Mouse (Mus musculus): ENCODE measurements at regions not wholly inside any gene's neighbourhood (a gene's known extent, or its start where the extent isn't known, plus 50 kb on each side); places are given as distances from the start of the nearest gene placed in this dataset.

DNA sequence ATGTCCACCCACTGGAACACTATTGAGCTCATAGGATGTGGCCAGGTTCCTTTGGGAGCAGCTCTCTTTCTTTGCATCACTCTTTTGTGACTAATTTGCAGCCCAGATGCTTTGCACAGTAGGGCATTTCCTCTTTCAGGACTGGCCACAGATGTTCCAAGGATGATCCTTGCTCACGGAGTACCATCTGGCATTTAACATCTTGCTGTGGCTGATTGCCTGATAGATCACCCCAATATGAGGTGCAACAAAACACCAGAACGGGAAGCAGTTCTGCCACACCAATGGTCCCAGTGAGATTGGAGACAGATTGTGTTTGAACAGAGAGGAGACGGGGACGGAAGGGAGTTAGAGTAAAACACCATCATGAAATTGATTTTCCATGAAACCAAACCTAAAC lies 423.0 kb downstream of the Rwdd3 start:
- no peak for DNase-seq

DNA sequence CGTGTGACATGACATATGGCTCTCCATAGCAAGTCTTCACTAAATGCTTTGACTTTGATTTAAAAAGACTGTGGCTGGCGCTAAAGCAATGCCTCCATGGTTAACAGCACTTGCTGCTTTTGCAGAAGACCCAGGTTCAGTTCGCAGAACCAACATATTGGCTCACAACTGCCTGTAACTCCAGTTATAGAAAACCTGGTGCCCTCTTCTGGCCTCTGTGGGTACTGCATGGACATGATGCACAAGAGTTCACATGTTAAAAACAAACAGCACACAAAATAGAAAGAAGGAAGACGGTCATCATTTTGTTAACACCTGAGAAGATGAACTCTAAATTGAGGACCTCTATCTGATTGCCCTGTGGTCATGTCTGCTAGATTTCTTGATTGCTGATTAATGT lies 423.8 kb downstream of the Rwdd3 start:
- peak; percentile 24 for DNase-seq

DNA sequence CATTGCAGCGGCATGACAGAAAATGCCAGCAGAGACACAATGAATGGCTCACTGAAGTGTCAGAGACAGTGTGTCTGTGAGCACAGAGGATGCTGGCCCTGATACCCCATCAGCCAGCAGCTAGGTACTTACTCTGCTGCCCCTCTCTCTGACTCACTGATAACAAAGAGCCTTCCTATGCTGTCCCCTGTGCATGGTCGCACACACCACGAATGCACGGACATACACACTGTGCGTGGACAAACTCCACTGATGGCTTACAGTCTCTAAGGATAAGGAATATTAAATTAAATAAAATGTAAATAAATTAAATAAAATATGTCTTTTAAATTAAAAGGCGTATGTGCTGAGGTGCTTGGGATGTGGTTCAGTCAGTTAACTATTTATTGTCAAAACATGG lies 438.2 kb downstream of the Rwdd3 start:
- DNase-seq: no peak

DNA sequence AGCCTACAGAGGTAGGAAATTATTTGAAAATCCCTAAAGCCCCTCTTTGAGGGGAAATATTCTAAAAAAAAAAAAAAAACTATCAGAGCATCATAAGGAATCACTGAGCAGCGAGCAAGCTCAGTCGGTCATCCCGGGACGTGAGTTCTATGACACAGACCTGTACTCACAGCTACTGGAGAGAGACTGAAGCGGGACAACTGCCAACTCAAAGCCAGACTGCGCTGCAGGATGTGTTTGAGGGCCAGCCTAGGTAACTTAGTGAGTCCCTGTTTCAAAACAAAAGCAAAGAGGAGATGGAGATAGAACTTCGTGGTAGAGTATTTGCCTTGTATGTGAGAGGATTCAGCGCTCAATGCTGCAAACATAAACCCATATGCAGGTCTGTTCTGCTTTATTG lies 439.1 kb downstream of the Rwdd3 start:
- no peak for DNase-seq

DNA sequence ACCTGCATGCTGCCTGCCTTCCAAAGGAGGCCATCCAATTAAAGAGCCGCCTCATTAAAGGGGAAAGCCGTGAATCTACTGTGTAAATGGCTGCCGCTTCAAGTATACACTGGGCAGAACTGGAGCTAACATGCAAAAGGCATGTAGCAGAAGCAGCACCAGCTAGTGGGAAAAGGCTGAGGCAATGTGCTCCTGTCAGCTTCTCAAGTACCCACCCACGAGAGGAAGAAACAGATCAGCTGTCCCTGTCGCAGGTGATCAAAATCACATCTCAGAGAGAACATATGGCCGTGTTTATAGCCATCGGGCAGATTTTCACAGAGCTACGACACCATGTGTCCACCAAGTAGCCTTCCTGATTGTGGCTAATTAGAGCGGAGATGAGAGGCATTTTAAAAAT lies 440.2 kb downstream of the Rwdd3 start:
- DNase-seq: no peak

DNA sequence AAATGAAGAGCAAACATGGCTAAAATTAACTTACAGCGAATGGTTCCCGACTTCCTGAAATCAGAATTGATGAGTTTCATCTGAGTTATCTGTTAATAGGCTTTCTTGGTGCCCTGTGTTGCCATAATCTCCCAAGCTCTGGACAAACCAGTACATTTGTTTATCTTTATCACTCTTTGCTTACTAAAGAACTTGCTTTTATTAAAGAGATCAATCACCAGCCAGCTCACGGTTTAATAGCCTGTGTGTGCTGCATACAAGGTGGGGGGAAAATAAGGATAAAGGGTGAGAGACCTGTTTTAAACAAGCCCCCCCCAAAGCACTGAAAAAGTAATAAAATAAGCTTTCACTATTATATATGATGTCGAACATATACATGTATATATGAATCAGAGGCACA lies 441.3 kb downstream of the Rwdd3 start:
- no peak for DNase-seq

DNA sequence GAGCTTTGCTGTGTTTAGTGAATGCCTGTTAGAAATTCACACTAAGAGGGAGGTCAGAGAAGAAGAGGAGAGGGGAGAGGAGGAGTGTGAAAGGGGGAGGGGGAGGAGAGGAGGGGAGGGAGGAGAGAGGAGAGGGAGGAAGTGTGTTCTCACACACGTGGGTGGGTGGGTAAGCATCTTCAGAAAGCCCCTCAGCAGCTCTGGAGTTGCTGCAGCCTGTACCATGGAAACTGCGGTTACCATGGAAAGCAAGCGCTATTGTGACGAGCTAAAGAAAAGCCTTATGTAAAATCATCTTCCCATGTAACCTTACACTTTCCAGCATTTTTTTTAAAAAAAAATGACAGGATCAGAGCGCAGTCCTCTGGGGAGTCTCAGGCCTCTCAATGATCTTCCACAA lies 441.8 kb downstream of the Rwdd3 start:
- no peak for DNase-seq

DNA sequence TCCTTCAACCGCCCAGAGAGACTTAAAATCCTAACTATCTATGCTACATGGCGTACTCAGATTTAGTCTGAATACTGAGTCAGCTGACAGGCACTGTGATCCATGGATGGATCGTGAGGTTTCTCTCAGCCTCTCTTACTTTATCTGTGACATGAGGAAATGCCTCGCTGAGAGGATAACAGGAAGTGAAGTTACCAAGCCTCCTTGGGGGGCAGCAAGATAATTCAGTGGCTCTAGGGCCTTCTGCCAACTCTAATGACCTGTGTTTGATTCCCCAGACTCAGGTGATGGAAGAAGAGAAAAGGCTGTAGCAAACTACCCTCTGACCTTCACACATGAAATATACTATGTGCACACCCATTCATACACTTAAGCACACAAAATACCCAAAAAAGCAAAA lies 486.3 kb downstream of the Rwdd3 start:
- no peak for DNase-seq

DNA sequence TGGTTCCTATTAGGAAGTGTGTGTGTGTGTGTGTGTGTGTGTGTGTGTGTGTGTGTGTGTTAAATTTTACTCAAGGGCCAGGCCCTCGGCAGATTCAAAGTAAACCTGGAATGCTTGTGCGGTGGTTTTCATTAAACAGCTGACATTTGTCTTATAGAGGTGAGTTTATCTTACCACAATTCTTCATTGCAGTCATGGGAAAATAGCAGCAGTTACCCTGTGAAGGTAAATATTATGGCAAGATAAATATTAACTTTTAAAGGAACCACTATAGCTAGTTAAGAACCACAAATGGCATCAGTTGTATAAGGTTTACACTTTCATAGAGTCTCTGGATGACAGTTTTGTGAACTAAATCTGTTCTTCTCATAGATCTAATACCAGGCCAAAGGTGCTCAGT lies 495.6 kb downstream of the Rwdd3 start:
- no peak for DNase-seq

DNA sequence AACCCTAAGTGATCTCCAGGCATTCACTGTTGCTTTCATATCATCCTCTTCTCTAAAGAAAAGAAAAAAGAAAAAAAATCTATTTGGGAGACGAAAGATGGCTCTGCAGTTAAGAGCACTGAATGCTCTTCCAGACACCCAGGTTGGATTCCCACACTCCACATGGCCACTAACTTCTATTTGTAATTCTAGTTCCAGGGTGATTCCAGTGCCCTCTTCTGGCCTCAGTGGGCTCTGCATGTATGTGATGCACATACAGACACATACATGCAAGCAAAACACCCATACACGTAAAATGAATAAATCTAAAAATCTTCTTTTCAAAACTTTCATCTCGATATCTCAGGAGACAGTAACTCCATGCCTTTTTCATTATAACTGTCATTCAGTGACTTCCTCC lies 502.8 kb downstream of the Rwdd3 start:
- DNase-seq: no peak

DNA sequence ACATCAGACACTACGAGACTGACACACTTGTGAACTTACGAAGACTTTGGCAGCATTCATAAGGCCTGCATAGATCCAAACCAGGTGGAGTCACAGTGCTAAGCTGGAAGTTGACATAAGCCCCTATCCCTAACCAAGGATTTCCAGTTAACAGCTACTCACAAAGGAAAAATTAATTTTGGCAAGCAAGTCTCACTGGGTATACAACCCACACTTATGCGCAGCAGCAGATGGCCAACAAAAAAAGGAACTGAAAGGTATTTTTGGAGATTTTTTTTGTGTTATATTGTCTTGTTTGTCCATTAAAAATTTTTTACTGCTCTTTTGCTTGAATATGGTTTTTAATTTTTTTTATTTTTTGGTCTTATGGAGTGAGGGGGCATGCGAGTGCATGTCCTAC lies 509.0 kb downstream of the Rwdd3 start:
- no peak for DNase-seq

DNA sequence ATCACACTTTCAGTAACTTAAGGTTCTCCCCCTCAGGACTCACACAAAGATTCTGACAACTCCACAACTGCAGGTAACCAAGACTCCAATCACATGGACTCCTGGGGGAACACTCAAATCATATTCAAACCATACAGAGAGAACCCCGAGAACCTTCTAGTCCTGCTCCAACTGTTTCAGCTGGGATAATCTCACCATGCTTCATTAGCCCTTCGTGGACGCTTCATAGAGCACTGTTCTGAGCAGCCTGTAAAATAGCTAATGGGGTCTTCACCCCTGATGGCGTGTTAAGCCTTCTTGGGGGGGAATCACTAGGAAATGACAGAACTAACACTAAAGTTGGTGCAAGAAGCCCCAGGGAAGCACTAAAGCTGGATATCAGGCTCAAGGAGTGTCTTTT lies 510.7 kb downstream of the Rwdd3 start:
- DNase-seq: no peak

DNA sequence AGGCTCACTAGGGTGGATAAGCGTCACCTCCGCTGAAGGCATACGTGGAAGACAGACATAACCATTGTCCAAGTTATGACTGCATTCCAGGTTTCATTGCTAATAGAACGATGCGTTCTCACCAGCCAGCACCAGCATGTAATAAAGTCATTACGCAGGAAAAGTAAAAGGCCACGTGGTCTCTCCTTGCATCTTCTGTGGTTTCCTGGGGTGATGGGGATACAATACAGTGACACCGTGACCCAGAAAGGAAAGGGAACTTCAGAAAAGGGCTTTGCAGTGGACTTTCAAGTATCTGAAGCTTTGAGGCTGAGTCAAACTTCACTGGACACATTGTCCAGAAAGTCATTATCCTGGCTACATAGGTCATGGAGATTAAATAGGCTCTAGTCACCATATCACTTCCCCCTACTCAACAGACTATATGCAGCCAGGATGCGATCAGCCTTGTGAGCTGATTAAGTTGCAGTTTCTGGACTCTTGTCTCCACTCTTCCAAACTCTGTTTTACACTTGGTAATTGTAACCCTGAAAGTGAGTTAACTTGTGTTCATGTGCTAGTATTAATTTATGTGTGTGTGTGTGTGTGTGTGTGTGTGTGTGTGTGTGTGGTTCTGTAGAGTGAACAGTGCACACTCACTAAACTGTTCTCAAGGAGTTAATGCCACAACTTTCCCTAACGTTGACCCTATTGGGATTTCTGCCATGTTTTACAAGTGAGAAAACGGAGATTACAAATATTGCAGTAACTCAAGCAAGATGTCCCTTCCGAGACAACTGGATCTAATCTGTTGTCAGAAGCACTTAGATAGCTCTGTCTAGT lies 522.2 kb downstream of the Rwdd3 start:
- DNase-seq: no peak

DNA sequence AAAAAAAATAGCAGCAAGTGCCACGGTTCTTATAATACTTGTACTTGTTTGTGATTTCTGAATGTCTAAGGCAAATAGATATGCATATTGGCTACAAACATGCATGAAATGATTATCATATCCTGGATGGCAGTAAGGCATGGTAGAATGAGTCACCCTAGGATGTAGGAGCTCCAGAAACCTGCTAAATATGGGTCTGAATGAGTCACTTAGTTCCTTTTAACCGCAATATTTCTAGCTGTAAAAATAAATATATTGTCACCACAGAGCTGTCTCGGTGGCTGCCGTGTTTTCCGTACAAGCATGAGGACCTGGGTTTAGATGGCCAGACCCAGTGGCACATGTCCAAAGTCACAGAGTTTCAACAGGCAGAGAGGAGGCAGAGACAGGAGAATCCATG lies 523.1 kb downstream of the Rwdd3 start:
- no peak for DNase-seq

DNA sequence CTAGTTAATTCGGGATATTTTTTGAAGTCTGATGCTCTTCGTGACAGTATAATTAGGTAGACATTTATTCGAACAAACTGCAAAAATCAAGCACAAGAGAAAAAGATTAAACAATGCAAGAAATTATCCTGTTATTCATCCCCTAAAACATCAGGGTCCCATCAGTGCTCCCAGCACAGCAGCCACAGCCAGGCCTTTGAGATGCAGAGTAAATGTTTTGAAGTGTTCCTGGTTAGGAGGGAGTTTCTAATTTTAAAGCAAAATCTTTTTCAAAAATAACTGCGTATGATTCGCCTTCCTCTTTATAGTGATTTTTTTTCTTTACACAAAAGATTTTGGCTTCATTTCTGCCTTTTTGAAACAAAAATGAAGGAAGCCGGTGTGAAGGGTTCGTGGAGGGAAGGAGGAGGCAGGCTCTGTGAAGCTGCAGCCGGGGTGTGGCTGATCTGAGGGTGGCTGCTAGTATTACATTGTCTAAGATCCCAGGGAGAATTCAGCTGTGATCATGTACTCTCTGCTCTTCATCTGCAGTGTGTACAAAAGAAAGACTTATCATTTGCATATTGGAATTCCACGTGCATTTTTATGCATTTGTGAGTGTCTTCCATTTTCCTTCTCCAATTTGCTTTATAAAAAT lies 534.7 kb downstream of the Rwdd3 start:
- no peak for DNase-seq

DNA sequence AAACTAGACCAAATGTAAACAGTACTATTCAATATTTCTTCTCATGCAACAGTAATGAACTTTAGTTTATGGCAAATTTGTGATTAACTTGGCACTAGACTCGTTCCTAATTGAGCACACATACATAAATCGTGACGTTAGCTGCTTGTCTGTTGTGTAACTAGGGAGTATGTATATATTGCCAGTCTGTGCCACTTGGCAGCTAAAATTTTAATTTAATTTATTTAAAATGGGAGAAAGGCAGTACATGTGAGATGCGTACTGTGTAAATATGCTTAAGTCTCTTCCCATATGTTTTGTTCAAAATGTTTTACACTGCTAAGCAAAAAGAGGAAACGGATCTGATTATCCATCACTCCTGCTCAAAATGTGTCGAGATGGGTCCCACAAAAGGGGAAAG lies 553.1 kb downstream of the Rwdd3 start:
- no peak for DNase-seq

DNA sequence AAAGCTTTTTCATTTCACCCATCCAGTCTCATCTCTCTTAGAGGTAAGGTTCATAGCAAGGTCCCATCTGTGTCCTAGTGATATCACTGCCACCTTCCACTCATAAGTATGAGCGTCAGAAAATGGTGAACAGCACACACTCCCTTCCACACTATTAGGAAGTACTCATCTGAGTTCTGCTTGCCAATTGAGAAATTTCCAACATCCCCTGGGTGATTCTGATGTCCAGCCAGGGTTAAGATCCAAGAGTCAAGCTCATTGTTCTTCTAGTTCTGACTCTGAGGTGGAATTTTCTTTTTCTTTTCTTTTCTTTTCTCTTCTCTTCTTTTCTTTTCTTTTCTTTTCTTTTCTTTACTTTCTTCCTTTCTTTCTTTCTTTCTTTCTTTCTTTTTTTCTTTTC lies 577.3 kb downstream of the Rwdd3 start:
- no peak for DNase-seq

DNA sequence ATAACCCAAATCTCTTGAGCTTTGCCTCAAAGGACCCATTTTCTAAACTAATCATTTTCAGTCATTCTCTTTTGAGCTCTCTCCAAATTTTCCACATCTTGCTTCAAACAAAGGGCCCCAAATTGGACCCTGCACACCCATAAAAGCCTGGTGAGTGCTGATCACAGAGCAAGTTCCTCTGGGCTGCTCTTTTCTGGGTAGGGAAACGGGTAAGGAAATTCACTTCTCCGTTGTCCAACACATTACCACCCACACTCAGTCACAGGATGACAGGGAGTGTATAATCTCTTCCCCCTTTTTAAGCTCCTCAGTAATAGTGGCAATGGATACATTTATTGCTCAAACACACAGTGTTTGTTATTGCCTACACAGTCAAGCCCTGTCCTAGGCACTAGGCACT lies 580.3 kb downstream of the Rwdd3 start:
- DNase-seq: no peak

DNA sequence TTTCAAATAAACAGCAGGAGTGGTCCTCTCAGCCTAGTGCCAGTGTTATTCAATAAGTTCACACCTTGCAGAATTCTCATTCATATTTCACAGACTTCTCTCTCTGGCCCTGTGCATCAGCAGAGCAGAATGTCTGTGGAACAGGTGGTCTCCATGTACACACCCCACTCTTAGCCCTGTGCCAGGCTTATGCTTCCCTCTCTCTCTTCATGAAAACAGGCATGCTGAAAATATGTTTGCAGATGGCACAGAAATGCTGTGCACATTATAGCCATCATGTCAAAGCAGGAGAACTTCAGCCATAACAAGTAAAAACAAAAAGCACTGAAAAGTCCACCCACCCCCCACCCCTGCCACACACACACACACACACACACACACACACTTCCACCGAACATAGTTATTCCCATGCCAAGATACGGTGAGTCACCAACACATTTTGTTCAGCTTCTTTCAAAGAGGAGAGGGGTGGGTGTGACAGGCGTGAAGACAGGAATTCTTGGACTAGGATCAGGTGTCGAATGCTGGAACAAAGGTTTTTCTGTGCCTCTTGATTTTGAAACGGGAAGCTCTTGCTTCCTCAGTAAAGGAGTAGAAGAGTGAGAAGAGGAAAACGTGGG lies 600.6 kb downstream of the Rwdd3 start:
- DNase-seq: no peak

DNA sequence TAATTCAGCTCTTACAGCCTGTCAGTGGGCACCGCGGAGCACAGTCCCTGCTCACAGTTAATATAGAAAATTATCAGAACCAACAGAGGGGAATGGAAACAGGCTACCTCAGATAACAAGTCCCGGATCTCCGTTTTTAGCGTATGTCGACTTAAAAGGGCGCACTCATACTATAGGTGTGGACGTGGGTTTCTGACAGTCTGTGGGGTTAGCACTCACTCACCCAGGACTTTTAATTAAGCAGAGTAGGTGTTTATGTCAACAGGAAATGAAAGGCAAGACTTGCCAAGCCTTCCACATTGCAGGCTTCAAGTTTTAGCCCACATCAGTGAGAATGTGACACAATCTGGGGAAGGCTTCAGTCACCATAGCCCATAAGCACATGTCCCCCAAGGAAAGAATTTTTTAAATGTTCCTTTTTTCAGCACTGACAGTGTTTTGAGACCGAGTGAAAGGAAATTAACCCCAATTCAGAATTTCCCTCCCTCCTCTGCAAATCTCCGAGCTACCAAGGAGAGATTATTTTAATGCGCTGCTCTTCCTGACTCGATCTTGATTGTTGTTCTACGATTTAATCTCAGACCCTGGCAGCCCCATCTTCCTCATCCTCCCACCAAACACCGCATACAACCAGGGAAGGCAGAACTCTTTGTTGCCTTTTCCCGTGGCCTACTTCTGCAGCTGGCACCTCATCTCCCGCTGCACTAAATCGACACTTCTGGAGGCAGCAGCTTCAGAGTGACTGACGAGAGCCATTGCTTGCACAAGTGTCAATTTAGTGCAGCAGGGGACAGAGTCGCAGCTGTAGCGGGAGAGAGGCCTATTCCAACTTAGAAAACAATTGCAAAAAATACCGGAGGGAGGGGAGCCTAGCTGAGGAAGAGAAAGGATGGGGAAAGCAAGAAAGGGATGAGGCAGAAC lies 629.7 kb downstream of the Rwdd3 start:
- DNase-seq: no peak

DNA sequence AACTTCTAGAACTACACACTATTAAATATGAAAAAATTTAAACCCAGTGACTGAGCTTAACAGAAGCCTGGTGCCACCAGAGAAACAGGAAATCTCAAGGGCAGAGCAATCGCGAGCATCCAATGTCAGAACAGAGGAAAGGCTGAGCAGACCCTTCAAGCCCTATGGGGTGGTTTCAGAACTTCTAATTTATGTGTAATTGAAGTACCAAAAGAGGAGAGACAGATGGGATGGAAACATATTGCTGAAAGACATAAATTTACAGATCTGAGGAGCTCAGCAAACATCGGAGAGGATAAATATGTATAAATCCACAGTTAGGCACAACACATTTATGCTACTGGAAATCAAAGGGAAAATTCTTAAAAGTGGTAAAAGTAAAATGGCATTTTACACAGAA lies 637.6 kb downstream of the Rwdd3 start:
- no peak for DNase-seq

DNA sequence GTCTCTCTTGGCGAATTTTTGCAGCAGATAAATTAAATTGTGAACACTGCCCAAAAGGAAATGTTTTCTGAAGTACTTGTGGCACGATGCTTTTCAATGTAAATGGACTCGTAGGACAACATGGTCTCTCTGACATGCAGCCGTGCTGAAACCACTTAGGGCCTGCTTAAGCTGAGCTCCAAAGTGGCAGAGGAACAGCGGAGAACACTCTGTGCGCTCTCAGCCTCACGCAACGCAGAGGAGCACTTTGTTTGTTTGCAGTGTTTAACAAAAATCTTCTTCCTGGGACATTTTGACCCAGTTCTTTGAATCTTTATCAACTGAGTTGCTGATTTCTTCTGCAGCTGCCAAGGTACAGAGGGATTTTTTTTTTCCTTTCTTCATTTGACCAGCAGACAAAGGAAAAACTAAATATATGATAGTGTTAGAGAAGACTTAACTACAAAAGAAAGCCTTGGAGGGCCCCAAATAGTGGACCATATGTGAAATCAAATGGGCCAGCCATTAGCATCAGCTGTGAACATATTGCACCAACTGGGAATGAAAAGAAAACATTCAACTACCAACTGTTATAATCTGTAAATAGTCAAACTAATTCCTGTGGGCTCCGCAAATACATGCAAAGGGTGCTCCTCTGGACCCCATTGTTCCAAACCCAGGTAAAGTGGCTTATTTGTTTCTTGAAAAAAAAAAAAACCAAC lies 639.5 kb downstream of the Rwdd3 start:
- no peak for DNase-seq
